Mouse (Mus musculus): Measurements from ENCODE around the gene Prm3. TPM values are rescaled to one million over a fixed set of nuclear protein-coding genes. Genes with fewer than 3 reads are reported as not detected.

The Prm3 gene
- polyA plus RNA-seq, 1 experiment, result not detected

- 81% methylated on average over 5 of the region's 5 CpGs for WGBS
- H3K4me3 ChIP-seq (ENCODE audit: control insufficient read depth, insufficient read depth, low read length), result no peak overlapping the region
- H3K36me3 ChIP-seq (ENCODE audit: control insufficient read depth, insufficient read depth, low read length), result no peaks in the 10 kb centered on the region
- no peak for TF ChIP-seq POLR2A (IDR thresholded peaks at IDR 0.05; ENCODE audit: control insufficient read depth, extremely low read depth, insufficient read depth, low read length, poor library complexity)
- no peak for TF ChIP-seq CTCF (IDR thresholded peaks at IDR 0.05; ENCODE audit: borderline replicate concordance, control insufficient read depth, extremely low read depth, insufficient read depth, low read length, poor library complexity)
- H3K27me3 ChIP-seq (ENCODE audit: control insufficient read depth, insufficient read depth, low read length), result no peaks in the 10 kb centered on the region
- DNase-seq, result no peak
- H3K27ac ChIP-seq (ENCODE audit: control insufficient read depth, insufficient read depth, low read length), result no peak overlapping the region
- H3K4me1 ChIP-seq (replicated peaks; ENCODE audit: control insufficient read depth, insufficient read depth, low read length), result peaks cover 27% of the 10 kb centered on the region
Measured at GRCm38 (mm10) chr16:10762569-10763180, 28.0 kb downstream of the Prm3 start.

GRCm38 (mm10) chr16:10761182-10761581 lies 29.5 kb downstream of the Prm3 start:
- H3K4me3 ChIP-seq (ENCODE audit: control insufficient read depth, insufficient read depth, low read length), result no peak overlapping the region
- no peak for DNase-seq
- no peak for TF ChIP-seq CTCF (IDR thresholded peaks at IDR 0.05; ENCODE audit: borderline replicate concordance, control insufficient read depth, extremely low read depth, insufficient read depth, low read length, poor library complexity)
- no peak for TF ChIP-seq POLR2A (IDR thresholded peaks at IDR 0.05; ENCODE audit: control insufficient read depth, extremely low read depth, insufficient read depth, low read length, poor library complexity)

GRCm38 (mm10) chr16:10756168-10756567 lies 34.5 kb downstream of the Prm3 start:
- H3K36me3 ChIP-seq (ENCODE audit: control insufficient read depth, insufficient read depth, low read length), result no peaks in the 10 kb centered on the region
- DNase-seq, result no peak
- H3K27me3 ChIP-seq (ENCODE audit: control insufficient read depth, insufficient read depth, low read length), result no peaks in the 10 kb centered on the region
- H3K27ac ChIP-seq (ENCODE audit: control insufficient read depth, insufficient read depth, low read length), result no peak overlapping the region
- WGBS, result 78% methylated on average over 6 of the region's 6 CpGs
- TF ChIP-seq POLR2A (IDR thresholded peaks at IDR 0.05; ENCODE audit: control insufficient read depth, extremely low read depth, insufficient read depth, low read length, poor library complexity) (no peak), CTCF (IDR thresholded peaks at IDR 0.05; ENCODE audit: borderline replicate concordance, control insufficient read depth, extremely low read depth, insufficient read depth, low read length, poor library complexity) (no peak)
- no peak overlapping the region for H3K4me3 ChIP-seq (ENCODE audit: control insufficient read depth, insufficient read depth, low read length)
- peaks cover 32% of the 10 kb centered on the region for H3K4me1 ChIP-seq (replicated peaks; ENCODE audit: control insufficient read depth, insufficient read depth, low read length)

More at GRCm38 (mm10) chr16:10761182-10761581, 29.5 kb downstream of the Prm3 start:
- Histone ChIP-seq H3K27ac (ENCODE audit: control insufficient read depth, insufficient read depth, low read length) (no peak overlapping the region), H3K36me3 (ENCODE audit: control insufficient read depth, insufficient read depth, low read length) (no peaks in the 10 kb centered on the region), H3K4me1 (replicated peaks; ENCODE audit: control insufficient read depth, insufficient read depth, low read length) (peaks cover 24% of the 10 kb centered on the region), H3K27me3 (ENCODE audit: control insufficient read depth, insufficient read depth, low read length) (no peaks in the 10 kb centered on the region)
- WGBS, result 79% methylated on average over 8 of the region's 8 CpGs

- H3K4me3 ChIP-seq (ENCODE audit: control insufficient read depth, insufficient read depth, low read length), result no peak overlapping the region
- no peaks in the 10 kb centered on the region for H3K36me3 ChIP-seq (ENCODE audit: control insufficient read depth, insufficient read depth, low read length)
- no peak for DNase-seq
- no peaks in the 10 kb centered on the region for H3K27me3 ChIP-seq (ENCODE audit: control insufficient read depth, insufficient read depth, low read length)
- H3K4me1 ChIP-seq (replicated peaks; ENCODE audit: control insufficient read depth, insufficient read depth, low read length), result peaks cover 36% of the 10 kb centered on the region
- TF ChIP-seq POLR2A (IDR thresholded peaks at IDR 0.05; ENCODE audit: control insufficient read depth, extremely low read depth, insufficient read depth, low read length, poor library complexity) (no peak), CTCF (IDR thresholded peaks at IDR 0.05; ENCODE audit: borderline replicate concordance, control insufficient read depth, extremely low read depth, insufficient read depth, low read length, poor library complexity) (no peak)
- no peak overlapping the region for H3K27ac ChIP-seq (ENCODE audit: control insufficient read depth, insufficient read depth, low read length)
- 99% methylated on average over 3 of the region's 3 CpGs for WGBS
Measured at GRCm38 (mm10) chr16:10754521-10755296, 36.0 kb downstream of the Prm3 start.

GRCm38 (mm10) chr16:10749824-10750223 lies 40.9 kb downstream of the Prm3 start:
- H3K4me1 ChIP-seq (replicated peaks; ENCODE audit: control insufficient read depth, insufficient read depth, low read length), result peaks cover 54% of the 10 kb centered on the region
- WGBS, result 61% methylated on average over 7 of the region's 7 CpGs
- no peak for DNase-seq
- H3K4me3 ChIP-seq (ENCODE audit: control insufficient read depth, insufficient read depth, low read length), result no peak overlapping the region
- no peak overlapping the region for H3K27ac ChIP-seq (ENCODE audit: control insufficient read depth, insufficient read depth, low read length)
- no peaks in the 10 kb centered on the region for H3K27me3 ChIP-seq (ENCODE audit: control insufficient read depth, insufficient read depth, low read length)
- TF ChIP-seq CTCF (IDR thresholded peaks at IDR 0.05; ENCODE audit: borderline replicate concordance, control insufficient read depth, extremely low read depth, insufficient read depth, low read length, poor library complexity) (no peak), POLR2A (IDR thresholded peaks at IDR 0.05; ENCODE audit: control insufficient read depth, extremely low read depth, insufficient read depth, low read length, poor library complexity) (no peak)
- no peaks in the 10 kb centered on the region for H3K36me3 ChIP-seq (ENCODE audit: control insufficient read depth, insufficient read depth, low read length)

- no peak for TF ChIP-seq POLR2A (IDR thresholded peaks at IDR 0.05; ENCODE audit: control insufficient read depth, extremely low read depth, insufficient read depth, low read length, poor library complexity)
- no peak for TF ChIP-seq CTCF (IDR thresholded peaks at IDR 0.05; ENCODE audit: borderline replicate concordance, control insufficient read depth, extremely low read depth, insufficient read depth, low read length, poor library complexity)
- Histone ChIP-seq H3K27me3 (ENCODE audit: control insufficient read depth, insufficient read depth, low read length) (no peaks in the 10 kb centered on the region), H3K27ac (ENCODE audit: control insufficient read depth, insufficient read depth, low read length) (peak overlapping the region; percentile 40; the same call in 1 of the 2 replicates), H3K4me3 (ENCODE audit: control insufficient read depth, insufficient read depth, low read length) (no peak overlapping the region), H3K36me3 (ENCODE audit: control insufficient read depth, insufficient read depth, low read length) (no peaks in the 10 kb centered on the region), H3K4me1 (replicated peaks; ENCODE audit: control insufficient read depth, insufficient read depth, low read length) (peaks cover 56% of the 10 kb centered on the region)
- WGBS, result 60% methylated on average over 7 of the region's 7 CpGs
- DNase-seq, result peak; percentile 36
Measured at GRCm38 (mm10) chr16:10749226-10749625, 41.5 kb downstream of the Prm3 start.

Data from thymus, adult 2 months (tissue).